Mouse (Mus musculus): ENCODE results near the gene Serinc2. TPM values are rescaled to one million over a fixed set of nuclear protein-coding genes. Genes with fewer than 3 reads are reported as not detected.
A peak's percentile ranks its signal among the peaks of the same experiment; 100 is the strongest.
"Not testable (repeated sequence)": the region's sequence is repeated elsewhere in the genome, so short reads cannot be mapped to it uniquely, and the experiment has no call there.

Gene Serinc2
- total RNA-seq, 2 experiments from 2014 or later, result 11.5 to 12.8 TPM

DNA sequence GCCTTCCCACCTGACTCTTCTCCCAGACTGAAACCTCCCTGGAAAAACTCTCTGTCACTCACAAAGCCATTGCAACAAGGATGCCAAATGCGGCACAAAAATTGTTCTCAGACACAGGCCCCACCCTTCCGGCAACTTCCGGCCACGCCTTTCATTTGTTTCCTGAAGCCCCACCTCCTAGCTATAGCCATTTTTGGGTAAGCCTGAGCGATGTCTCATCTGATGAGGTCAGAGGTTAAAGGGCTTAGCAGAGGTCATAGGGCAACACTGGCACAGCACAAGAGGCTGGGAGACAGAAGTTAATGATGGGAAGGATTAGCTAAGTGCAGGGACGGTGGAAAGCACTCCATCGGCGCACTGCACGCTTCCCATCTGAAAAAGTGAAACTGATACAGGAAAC is 12.4 kb downstream of the Serinc2 start:
- DNase-seq (ENCODE audit: low spot score in 2 of 2), result no peak

DNA sequence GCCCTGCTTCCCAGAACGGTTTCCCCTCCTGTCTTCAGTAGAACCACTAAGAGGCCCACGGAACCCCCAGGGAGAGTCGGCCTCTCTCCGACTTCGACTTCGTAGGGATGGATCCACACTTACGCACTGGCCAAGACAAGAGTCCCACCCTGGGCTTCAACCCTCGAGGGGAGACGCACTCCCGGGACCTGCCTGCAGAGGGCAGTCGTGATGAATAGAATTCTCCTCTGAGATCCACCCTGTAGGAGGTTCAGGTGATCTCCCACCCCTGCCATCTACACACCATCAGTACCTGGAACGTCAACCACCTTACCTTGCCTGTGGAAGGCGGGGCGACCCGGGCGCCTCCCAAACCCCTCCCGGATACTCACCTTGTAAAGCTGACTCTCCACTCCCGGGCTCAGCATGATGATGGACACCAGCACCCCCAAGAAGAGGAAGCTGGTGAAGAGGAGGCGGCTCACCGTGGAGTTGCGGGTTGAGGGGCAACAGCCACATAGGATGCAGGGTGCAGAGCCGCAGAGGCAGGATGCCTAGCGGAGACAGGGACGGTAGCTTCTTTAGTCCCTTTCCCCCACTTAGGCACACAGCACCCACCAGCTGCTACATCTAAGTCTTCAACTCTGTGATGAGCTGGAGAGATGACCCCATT is 14.2 kb downstream of the Serinc2 start:
- DNase-seq (ENCODE audit: low spot score in 2 of 2), result peak; percentile 69 to 73

DNA sequence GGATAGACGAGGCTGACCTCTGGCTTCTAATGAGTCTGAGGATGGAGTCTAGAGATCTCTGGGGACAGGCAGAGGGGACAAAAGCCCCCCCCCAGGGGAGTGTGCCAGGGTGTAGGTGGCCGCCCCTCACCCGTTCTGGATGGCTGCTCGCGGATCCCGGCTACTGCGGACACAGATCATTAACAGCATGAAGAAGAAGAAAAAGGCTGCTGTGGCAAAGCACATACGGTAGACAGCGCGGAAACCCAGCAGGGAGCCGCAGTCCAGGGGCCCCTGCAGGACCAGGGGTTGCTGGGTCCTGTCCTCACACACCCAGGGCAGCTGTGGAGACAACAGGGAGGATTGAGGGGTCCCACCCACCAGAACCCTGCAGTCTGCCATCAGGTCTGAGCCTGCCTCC is 14.9 kb downstream of the Serinc2 start:
- no peak for DNase-seq (ENCODE audit: low spot score in 2 of 2)

DNA sequence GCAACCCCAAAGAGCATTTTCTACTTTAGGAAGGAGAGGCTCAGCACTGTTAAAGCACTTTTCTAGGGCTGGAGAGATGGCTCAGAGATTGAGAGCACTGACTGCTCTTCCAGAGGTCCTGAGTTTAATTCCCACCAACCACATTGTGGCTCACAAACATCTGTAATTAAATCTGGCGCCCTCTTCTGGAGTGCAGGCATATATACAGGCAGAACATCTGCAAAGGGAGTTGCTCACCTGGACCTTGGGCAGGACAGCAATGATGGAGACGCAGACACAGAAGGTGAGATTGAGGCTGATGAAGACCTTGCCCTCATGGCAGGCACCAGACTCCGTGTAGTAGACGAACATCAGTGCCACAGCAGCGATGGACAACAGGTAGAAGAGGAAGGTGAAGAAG is 18.6 kb downstream of the Serinc2 start:
- no peak for DNase-seq (ENCODE audit: low spot score in 2 of 2)

DNA sequence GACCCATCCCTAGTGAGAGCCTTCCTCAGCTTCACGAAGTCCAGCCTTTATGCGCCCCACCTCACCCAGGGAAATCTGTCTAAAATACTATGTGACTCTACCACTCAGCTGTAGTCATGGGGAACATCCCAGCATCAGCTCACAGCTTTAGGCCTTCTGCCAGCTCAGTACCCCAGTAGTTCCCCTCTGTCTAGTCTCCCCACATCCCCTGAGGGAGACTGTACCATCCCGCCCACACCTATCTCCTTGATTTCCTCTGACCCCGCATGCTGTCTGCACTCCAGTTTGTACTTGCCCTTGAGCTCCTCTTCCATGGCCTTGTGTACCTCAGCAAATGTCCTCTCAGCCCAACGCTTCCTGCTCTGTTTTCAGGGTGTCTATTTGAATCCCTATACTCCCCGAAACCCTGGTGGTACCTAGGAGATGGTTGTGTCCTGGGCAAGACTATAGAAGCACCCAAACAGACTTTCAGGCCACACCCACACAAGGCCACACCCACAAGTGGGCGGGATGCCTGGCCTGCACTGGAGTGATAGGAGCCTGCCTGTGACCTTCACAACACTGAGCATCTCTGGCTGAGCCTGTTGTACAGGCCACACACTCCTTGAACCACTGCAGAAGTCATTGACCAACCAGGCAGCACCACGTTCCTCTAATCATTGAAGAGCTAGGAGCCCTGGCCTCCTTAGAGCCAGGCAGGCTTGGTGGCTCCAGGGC is 26.4 kb downstream of the Serinc2 start:
- DNase-seq (ENCODE audit: low spot score in 2 of 2), result no peak

DNA sequence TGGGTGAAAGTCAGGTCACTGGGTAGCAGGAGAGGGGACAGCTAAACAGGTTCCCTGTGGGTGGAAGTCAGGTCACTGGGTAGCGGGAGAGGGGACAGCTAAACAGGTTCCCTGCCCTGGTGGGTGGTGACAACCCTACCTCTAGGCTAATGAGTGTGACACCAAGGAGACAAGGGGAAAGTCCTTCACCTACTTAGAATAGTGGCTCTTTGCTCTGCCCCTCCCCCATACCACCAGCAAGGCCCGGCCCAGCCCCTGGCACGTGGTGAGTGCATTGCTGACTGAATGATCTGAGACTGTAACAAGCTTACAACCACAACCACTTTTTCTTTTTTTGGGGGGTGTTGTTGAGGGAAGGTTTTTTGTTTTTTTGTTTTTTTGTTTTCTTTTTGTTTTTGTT is 27.2 kb downstream of the Serinc2 start:
- no peak for DNase-seq (ENCODE audit: low spot score in 2 of 2)

DNA sequence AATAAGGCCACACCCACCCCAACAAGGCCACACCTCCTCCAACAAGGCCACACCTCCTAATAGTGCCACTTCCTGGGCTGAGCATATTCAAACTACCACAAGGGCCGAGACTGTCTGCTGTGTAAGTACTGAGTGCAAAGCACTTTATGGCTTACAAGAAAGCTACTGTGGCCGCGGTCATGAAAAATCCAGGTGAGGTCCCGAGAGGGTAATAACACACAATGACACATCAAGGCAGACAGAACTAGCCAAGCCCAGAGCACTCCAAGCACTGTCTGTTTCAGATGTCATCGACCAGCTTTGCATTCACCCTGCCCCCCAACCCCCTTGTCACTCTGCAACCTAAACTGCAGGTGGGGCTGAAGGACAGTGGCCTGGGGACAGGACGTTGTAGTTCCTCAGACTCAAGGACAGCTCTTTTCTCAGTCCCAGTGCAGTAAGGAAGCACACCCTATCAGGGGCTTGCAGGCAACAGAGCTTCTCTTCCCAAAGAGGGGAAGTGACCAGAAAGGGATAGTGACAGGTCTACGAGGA is 27.8 kb downstream of the Serinc2 start:
- no peak for DNase-seq (ENCODE audit: low spot score in 2 of 2)

DNA sequence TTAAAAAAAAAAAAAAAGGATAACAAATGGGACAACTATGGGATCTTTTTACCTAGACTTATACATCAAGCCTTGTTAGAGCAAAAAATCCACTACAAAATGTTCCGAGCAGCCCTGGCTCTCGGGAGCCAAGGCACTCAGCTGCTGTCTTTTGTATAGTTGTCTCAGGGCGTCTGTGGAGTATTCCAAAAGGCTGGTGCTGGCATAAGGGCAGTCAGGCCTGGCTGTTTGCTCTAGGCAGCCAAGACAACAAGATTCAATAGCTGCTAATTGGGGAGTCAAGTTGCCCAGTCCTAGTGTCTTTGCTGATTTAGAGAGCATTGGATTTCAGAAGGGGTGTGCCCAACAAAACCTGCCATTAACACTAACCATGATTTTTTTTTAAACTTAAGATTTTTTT is 30.4 kb downstream of the Serinc2 start:
- no peak for DNase-seq (ENCODE audit: low spot score in 2 of 2)

DNA sequence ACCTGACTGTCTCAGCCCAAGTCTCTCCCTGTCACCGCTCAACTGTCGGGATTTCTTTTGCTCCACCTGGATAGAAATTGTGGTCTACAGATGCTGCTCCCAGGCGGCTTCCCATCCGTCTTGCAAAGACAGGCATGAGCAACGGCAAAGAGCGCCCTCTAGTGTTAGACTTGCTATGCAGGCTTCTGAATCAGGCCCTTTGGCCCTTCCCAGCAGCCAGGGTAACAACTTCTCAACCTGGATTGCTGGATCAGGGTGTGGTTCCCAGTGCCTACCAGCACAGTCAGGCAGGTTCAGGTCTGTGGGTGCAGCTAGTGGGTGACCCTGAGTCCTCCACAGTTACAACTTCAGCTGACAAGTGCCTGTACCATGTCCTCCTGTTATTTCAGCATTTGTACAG is 32.9 kb downstream of the Serinc2 start:
- DNase-seq (ENCODE audit: low spot score in 2 of 2), result peak; percentile 73 to 82

DNA sequence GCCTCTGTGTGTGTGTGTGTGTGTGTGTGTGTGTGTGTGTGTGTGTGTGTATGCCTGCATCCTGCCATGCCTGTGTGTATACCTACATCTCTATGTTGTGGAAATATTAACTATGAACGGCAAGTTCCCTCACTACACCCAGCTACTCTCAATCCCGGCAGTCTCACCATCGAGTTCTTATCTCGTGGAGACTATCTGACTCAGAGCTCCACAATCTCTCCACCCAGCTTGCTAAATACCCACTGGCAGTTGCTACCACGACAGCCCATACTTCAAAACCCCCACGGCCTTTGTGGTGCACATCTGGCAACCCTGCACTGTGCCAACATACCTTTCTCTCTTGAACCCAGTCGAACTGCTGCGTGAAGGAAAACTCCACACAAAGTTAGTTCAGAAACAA is 34.3 kb downstream of the Serinc2 start:
- DNase-seq (ENCODE audit: low spot score in 2 of 2), result no peak

DNA sequence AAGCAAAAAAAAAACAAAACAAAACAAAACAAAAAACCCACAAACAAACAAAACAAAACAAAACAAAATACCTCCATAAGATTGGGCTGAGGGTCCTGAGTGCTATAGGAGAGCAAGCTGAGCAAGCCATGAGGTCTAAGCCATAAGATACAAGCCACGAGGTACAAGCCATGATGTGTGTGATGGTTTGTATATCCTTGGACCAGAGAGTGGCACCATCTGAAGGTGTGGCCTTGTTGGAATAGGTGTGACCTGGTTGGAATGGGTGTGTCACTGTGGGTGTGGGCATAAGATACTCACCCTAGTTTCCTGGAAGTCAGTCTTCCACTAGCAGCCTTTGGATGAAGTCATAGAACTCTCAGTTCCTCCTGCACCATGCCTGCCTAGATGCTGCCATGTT is 35.4 kb downstream of the Serinc2 start:
- not testable (repeated sequence) for DNase-seq (ENCODE audit: low spot score in 2 of 2)

DNA sequence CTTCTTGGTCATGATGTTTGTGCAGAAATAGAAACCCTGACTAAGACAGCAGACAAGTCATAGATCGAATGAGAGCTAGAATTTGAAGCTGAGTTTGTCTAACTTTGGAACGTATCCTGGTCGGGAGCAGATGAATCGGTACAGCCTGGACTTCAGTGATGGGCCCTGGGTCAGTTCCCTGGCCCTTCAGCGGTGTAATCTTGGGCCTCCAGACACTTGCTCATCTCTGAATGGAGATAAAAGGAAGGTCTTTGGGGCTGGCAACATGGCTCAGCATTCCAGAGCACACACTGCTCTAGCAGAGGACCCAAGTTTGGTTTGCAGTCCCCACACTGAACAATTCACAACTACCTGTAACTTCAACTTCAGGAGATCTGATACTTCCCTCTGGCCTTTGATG is 36.0 kb downstream of the Serinc2 start:
- DNase-seq (ENCODE audit: low spot score in 2 of 2), result no peak

DNA sequence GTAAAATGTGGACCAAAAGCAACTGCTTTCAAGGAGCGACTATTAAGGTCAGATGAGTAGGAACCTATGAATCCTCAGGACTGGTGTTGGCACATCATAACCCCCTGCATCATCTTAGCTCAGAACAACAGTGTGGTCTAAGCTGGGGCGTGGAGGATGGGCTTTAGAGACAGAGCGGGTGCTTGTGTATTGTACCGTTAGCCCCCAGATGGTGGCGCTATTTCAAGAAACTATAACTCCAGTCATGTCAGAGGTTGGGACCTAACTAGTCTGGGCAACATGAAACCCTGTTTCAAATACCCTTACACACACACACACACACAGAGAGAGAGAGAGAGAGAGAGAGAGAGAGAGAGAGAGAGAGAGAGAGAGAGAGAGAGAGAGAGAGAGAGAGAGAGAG is 38.3 kb downstream of the Serinc2 start:
- no peak for DNase-seq (ENCODE audit: low spot score in 2 of 2)

DNA sequence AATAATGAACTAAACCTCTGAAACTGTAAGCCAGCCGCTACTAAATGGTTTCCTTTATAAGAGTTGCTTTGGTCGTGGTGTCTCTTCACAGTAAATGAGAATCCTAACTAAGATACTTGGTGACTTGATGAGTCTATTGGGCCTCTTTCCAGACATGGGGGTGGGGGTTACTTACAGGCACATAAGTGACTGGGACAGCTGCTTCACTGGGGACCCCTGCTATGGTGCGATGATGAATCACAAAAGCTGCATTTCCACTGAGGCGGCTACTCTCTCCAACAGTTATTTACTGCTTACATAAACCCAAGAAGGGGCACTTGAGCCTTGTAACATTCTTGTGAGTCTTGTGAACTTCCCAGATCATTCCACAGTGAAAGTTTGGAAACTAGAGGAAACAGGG is 41.4 kb downstream of the Serinc2 start:
- no peak for DNase-seq (ENCODE audit: low spot score in 2 of 2)

DNA sequence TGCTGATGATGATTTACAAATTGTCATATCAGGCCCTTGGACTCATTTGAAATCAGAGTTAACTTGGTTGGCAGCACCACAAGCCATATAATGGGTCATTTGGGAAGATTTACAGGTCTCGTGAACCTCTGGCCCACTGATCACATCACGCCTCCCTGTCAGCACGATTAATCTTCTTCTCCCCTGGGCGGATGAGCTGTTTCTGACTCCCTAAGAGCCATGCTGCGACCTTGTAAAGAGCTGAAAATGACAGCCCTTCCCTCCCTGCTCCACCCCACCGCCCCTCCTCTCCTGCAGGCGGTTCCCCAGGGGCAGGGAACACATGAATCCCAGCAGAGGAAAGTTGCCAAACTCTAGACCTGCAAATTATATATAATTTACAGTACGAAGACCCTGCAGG is 42.6 kb downstream of the Serinc2 start:
- no peak for DNase-seq (ENCODE audit: low spot score in 2 of 2)

DNA sequence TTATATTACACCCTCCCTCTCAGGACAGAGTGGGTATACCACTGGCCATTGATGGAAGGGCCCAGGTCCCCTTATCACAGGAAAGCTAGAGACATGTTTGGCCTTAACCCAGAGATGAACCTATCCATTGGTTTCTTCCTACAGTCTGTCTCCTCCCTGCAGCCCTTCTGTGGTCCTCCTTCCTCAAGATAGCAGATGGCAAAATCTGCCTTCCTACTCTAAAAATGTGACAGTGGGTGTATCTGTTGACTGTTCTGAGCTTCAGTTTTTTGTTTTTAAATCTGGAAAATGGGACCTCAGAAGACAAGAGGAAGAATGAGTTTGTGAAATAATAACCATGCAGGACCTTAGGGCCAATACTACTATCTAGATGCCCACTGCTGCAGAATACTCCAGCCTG is 54.9 kb downstream of the Serinc2 start:
- DNase-seq (ENCODE audit: low spot score in 2 of 2), result no peak

DNA sequence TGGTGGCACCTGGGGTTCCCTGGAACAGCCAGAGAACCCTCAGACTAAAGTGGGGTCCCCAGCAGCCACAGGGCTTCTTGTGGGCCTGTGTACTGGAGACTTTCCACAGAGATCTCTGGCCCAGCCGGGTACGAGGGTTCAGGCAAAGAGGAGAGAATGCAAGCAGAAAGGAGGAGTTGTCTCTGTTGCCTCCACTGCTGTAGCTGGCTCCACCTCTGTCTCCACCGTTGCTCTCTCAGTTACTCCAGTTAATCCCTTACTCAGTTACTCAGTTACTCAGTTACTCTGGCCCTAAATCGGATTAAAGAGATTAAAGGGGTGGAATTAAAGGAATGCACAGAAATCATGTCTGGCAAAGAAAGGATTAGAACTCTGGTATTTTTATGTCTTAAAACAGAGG is 56.8 kb downstream of the Serinc2 start, which contains the start of gene Gm853:
Gene Gm853 (minus strand): TSS at position 223 of the 400 bp plus-strand sequence.
- DNase-seq (ENCODE audit: low spot score in 2 of 2), result no peak

DNA sequence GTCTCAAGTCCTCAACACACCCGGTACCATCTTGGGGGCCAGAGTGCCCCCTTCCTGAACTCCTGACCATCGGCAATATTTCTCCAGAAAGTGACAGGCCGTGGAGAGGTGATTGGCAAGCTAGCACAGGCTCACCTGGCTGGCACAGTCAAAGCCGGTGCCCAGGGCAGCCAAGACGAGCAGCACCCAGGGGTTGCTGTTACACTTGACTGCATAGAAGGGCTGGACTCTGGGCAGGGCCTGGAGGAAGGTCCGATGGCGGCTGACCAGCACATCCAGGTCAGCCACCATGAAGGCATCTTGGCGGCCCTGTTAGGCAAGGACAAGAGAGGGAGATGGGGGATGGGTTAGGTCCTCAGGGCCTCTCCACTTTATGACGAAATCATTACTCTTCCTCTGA is 58.8 kb downstream of the Serinc2 start:
- DNase-seq (ENCODE audit: low spot score in 2 of 2), result no peak

DNA sequence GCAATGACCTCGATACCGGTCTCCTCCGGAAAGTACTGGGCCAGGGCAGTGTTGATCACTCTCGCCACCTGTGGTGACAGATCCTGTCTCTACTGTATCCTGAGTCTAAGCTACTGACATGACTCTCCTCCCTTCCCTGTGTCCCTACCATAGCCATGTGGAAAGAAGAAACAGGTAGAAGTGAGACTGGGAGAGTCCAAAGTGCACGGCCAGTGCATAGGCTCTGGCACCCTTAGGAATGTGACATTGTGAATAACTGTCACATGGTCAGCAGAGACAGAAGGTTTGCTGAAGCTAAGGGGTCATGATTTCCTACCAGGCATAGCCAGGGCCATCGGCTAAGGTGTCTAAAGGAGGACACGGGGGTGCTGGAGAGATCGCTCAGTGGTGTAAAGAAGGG is 63.6 kb downstream of the Serinc2 start:
- no peak for DNase-seq (ENCODE audit: low spot score in 2 of 2)

DNA sequence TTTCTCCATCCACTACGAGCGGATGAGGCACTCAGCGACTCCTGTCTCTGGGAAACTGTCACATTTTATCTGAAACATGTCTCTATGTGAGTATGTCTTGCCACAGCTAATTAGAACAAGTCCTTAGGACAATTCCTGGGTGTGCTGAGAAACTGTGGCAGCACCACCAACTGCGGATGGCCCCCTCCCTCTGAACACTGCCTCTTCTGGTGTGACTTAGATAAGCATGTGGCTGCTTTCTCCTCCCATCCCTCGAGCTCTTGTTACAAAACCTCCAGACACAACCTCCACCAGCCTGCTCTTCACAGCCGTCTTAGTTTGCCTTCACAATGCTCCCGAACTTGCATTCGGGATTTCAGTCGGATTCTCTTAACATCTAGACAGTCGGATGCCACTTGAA is 65.1 kb downstream of the Serinc2 start:
- DNase-seq (ENCODE audit: low spot score in 2 of 2), result no peak

DNA sequence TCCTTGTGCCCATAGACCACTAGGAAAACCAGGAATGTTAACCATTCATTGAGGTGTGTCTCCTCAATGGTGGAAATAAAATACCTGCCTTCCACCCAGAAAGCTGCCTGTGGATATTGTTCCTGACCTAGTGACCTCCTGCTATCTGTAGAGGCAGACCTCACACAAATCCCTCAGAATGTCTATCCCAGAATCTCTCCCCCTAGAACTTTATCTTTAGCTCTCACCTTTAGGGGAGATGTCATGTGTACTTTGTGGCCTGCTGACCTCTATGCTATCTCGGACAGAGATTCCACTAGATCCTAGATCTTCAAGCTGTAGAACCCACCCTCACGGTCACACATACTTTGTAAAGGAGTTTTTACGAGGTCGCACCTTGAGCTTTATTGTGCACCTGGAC is 65.8 kb downstream of the Serinc2 start:
- DNase-seq (ENCODE audit: low spot score in 2 of 2), result no peak

DNA sequence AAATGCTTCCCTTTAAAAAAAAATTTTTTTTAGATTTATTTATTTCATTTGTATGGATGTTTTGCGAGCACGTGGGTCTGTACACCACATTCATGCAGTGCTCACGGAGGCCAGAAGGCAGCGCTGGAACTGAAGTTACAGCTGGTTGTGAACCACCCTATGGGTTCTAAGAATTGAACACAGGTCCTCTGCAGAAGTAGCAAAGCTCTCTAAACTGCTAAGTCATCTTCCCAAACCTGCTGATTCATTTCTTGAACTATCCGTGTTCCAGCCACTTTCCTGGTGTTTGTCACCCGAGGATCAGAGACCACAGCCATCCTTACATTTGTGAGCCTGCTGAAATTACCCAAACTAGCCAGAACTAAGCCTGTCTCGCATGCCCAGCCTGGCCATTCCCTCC is 66.6 kb downstream of the Serinc2 start:
- no peak for DNase-seq (ENCODE audit: low spot score in 2 of 2)

DNA sequence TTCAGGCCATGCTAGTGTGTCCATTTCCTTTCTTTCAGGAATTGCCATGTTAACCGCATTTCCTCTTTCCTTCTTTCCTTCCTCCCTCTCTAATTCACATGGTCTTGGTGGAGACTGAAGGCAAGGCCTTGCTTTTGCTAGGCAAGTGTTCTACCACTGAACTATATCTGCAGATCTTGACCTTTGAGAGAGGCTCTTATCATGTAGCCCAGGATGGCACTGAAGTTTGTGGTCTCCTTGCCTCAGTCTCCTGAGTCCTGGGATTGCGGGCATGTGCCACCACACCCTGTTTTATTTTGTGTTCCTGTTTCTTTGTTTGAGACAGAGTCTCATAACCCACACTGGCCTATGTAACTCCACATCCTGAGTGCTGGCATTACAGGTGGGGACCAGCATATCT is 67.1 kb downstream of the Serinc2 start:
- DNase-seq (ENCODE audit: low spot score in 2 of 2), result no peak

Data from left cerebral cortex, adult 18-20 months (tissue).